Mouse (Mus musculus) NIH3T3 (cell line): Measurements from ENCODE around the gene Stap1.

Source experiments
- DNase-seq: peaks from one replicate; pipeline ENCODE4 v3.0.0-alpha.2; 2012; ENCODE audit warnings: low read depth

The Stap1 gene

DNA sequence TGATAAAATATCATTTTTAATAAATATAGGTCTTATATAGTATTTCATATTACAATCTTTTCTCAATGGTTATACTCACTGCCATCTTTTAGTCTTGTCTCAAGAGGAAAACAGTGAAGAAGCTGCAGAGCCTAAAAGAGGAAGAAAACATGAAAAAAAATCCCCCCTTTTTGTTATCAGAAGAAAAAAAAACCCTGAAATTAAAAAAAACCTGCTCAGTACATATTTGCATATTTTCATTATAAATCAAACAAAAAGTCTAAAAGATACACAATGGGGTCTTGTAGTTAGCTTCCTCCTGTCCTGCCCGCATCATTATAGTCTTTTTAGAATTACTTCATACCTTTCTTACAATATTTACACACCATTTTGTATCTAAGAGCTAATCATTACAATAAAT lies 57.2 kb downstream of the Stap1 start:
- DNase-seq = no peak

DNA sequence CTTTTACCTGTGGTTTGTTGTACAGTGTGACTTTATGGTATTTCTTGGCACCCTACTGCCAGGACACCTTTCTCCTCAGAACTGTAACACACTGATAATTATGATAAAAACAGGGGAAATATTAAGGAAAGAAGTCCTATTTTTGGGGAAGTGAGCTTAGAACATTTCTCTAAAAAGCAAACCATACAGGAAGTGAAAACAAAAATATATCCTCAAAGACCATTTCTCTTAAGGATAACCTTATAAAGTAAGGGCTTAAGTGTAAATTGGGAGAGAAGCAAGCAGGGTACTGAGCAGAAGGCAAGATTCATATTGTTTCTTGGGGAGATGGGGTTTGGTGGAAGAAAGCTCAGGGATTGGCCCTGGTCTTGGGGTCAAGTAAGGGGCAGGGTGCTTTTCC lies 58.3 kb downstream of the Stap1 start:
- DNase-seq = no peak
